Mouse (Mus musculus): ENCODE data around the gene Coro6. TPM values are rescaled to one million over a fixed set of nuclear protein-coding genes. Genes with fewer than 3 reads are reported as not detected.

The Coro6 gene
- total and polyA plus RNA-seq, 3 experiments = 0.04 to 0.18 TPM; not detected in 1

DNA sequence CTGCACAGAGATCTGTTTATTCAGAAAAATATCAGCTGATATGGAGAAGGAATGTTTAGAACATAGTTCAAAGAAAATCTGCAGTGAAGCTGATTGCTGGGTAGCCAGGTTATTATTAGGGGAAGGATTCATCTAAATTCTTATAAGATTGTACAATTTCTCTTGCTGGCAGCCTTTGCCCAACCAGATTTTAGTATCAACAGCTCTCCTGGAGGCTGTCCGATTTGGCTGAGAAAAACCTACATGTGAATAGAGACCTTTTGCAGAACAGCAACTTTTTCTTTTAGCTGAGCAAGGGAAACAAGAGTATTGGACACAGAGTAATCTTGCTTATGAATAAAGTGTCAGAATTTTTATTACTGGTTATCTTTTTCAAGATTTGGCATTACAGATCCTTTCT lies 33.8 kb upstream of the Coro6 start:
- peaks cover 0 to 2% of the 10 kb centered on the region in 2 experiments; a peak in 2 of 4 replicates for H3K4me1 ChIP-seq (ENCODE audit: control insufficient read depth in 1 of 2, insufficient read depth in 2 of 2, low read length in 2 of 2)
- H3K36me3 ChIP-seq (ENCODE audit: control insufficient read depth in 1 of 2, insufficient read depth in 2 of 2, low read length in 2 of 2) = peaks cover 7 to 9% of the 10 kb centered on the region in 2 experiments
- no peaks in the 10 kb centered on the region for H3K79me2 ChIP-seq (ENCODE audit: control insufficient read depth, insufficient read depth, low read length, poor library complexity)
- no peaks in the 10 kb centered on the region for H3K27me3 ChIP-seq (ENCODE audit: control insufficient read depth in 1 of 2, insufficient read depth in 2 of 2, low read length in 2 of 2)
- no peak overlapping the region for H3K9ac ChIP-seq (ENCODE audit: control insufficient read depth, low read depth, low read length, poor library complexity, severe bottlenecking)
- no peak overlapping the region for H3K4me3 ChIP-seq (ENCODE audit: control insufficient read depth in 1 of 2, insufficient read depth in 1 of 2, low read depth in 2 of 2, low read length in 2 of 2)
- TF ChIP-seq MAX (IDR thresholded peaks at IDR 0.05; ENCODE audit: low read length) (no peak), SIN3A (IDR thresholded peaks at IDR 0.05; ENCODE audit: low read length) (no peak), UBTF (IDR thresholded peaks at IDR 0.05; ENCODE audit: borderline replicate concordance, insufficient read depth, low read depth, low read length) (no peak), POLR2A (IDR thresholded peaks at IDR 0.05; ENCODE audit: control insufficient read depth in 1 of 2, insufficient read depth in 1 of 2, low read depth in 1 of 2, low read length in 2 of 2, poor library complexity in 1 of 2) (no peak), POLR2AphosphoS5 (IDR thresholded peaks at IDR 0.05; ENCODE audit: borderline replicate concordance, low read depth, low read length) (no peak), EP300 (IDR thresholded peaks at IDR 0.05; ENCODE audit: low read depth in 1 of 2, low read length in 2 of 2) (no peak), ZNF384 (IDR thresholded peaks at IDR 0.05; ENCODE audit: low read depth, low read length) (no peak), ZC3H11A (IDR thresholded peaks at IDR 0.05; ENCODE audit: low read depth, low read length) (no peak), SMC3 (IDR thresholded peaks at IDR 0.05; ENCODE audit: low read depth, low read length) (no peak), MXI1 (IDR thresholded peaks at IDR 0.05; ENCODE audit: low read depth, low read length) (no peak), TAL1 (IDR thresholded peaks at IDR 0.05; ENCODE audit: low read length) (no peak), CHD1 (IDR thresholded peaks at IDR 0.05; ENCODE audit: low read depth, low read length) (no peak), BHLHE40 (IDR thresholded peaks at IDR 0.05; ENCODE audit: borderline replicate concordance, low read depth, low read length) (no peak), CHD2 (IDR thresholded peaks at IDR 0.05; ENCODE audit: low read length) (no peak), ZMIZ1 (IDR thresholded peaks at IDR 0.05; ENCODE audit: low read depth, low read length) (no peak)
- H3K9me3 ChIP-seq (replicated peaks; ENCODE audit: insufficient read depth, low read length) = no peaks in the 10 kb centered on the region
- H3K27ac ChIP-seq (ENCODE audit: control insufficient read depth, low read depth, low read length) = no peak overlapping the region
- no peak for DNase-seq (ENCODE audit: low read depth, low spot score)

DNA sequence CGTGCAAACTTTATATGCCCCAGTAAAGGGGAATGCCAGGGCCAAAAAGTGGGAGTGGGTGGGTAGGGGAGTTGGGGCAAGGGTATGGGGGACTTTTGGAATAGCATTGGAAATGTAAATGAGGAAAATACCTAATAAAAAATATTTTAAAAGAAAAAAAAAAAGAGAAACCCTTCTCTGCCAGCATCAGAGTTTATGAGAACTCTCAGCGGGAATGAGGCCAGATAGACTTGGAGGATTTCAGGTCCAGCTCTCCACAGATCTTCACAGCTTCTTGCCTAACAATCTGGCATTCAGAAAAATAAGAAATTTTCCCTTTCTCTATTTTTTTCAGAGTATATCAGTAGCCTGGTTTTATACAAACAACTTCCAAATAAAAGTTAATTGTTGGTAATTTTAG lies 25.2 kb upstream of the Coro6 start:
- Histone ChIP-seq H3K9me3 (replicated peaks; ENCODE audit: insufficient read depth, low read length) (no peaks in the 10 kb centered on the region), H3K9ac (ENCODE audit: control insufficient read depth, low read depth, low read length, poor library complexity, severe bottlenecking) (no peak overlapping the region), H3K27ac (ENCODE audit: control insufficient read depth, low read depth, low read length) (no peak overlapping the region), H3K4me3 (ENCODE audit: control insufficient read depth in 1 of 2, insufficient read depth in 1 of 2, low read depth in 2 of 2, low read length in 2 of 2) (no peak overlapping the region), H3K4me1 (ENCODE audit: control insufficient read depth in 1 of 2, insufficient read depth in 2 of 2, low read length in 2 of 2) (no peaks in the 10 kb centered on the region), H3K79me2 (ENCODE audit: control insufficient read depth, insufficient read depth, low read length, poor library complexity) (no peaks in the 10 kb centered on the region), H3K27me3 (ENCODE audit: control insufficient read depth in 1 of 2, insufficient read depth in 2 of 2, low read length in 2 of 2) (no peaks in the 10 kb centered on the region), H3K36me3 (ENCODE audit: control insufficient read depth in 1 of 2, insufficient read depth in 2 of 2, low read length in 2 of 2) (peaks cover 0 to 8% of the 10 kb centered on the region in 2 experiments; a peak in 3 of 4 replicates)
- TF ChIP-seq ZNF384 (IDR thresholded peaks at IDR 0.05; ENCODE audit: low read depth, low read length) = no peak
- TF ChIP-seq GABPA (IDR thresholded peaks at IDR 0.05; ENCODE audit: low read depth, low read length) = no peak
- TF ChIP-seq TAL1 (IDR thresholded peaks at IDR 0.05; ENCODE audit: low read length) = no peak
- TF ChIP-seq TCF12 (IDR thresholded peaks at IDR 0.05; ENCODE audit: low read depth, low read length) = no peak
- no peak for TF ChIP-seq RCOR1 (IDR thresholded peaks at IDR 0.05; ENCODE audit: low read depth, low read length)
- no peak for TF ChIP-seq MAZ (IDR thresholded peaks at IDR 0.05; ENCODE audit: low read depth, low read length)
- no peak for TF ChIP-seq MYB (IDR thresholded peaks at IDR 0.05; ENCODE audit: low read depth, low read length)
- no peak for TF ChIP-seq TBP (IDR thresholded peaks at IDR 0.05; ENCODE audit: low read depth, low read length)
- no peak for DNase-seq (ENCODE audit: low read depth, low spot score)
